Mouse (Mus musculus): ENCODE measurements at regions not wholly inside any gene's neighbourhood (a gene's known extent, or its start where the extent isn't known, plus 50 kb on each side); places are given as distances from the start of the nearest gene placed in this dataset.

GRCm38 (mm10) chr2:34074066-34074465 is 186.3 kb upstream of the Mvb12b start:
- TF ChIP-seq POLR2A (IDR thresholded peaks at IDR 0.05; ENCODE audit: borderline replicate concordance, low read depth, low read length) (no peak), CTCF (IDR thresholded peaks at IDR 0.05; ENCODE audit: low read depth, low read length) (no peak)
